Mouse (Mus musculus): ENCODE measurements around the gene Zbtb20. TPM values are rescaled to one million over a fixed set of nuclear protein-coding genes. Genes with fewer than 3 reads are reported as not detected.

Zbtb20 gene
- polyA plus RNA-seq, 1 experiment from 2014 or later = 5.2 TPM

DNA sequence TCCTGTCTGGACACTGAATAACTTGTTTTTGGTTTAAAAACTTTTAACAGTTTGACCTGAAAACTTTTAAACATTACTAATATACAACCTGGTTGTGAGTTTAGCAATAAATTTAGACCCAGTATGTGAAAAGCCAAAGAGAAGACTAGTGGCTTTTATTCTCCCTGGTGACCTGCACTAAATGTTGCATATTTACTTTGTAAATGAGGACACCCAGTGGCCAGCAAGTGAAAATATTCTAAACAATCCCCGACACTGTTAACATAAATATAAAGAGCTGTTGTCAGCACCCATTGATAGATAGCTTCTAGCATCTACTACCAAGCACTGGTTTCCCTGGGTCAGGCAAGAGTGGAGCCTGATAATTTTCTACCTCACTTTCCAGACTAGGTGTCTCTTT lies 717.1 kb downstream of the Zbtb20 start:
- 39% methylated on average over 1 of the region's 1 CpGs for WGBS (ENCODE audit: missing documents)
- H3K36me3 ChIP-seq (ENCODE audit: inconsistent target) = no peaks in the 10 kb centered on the region
- no peak overlapping the region for H3K4me3 ChIP-seq (ENCODE audit: inconsistent target)
- no peaks in the 10 kb centered on the region for H3K79me2 ChIP-seq (ENCODE audit: inconsistent target)
- no peak overlapping the region for H3K27ac ChIP-seq

DNA sequence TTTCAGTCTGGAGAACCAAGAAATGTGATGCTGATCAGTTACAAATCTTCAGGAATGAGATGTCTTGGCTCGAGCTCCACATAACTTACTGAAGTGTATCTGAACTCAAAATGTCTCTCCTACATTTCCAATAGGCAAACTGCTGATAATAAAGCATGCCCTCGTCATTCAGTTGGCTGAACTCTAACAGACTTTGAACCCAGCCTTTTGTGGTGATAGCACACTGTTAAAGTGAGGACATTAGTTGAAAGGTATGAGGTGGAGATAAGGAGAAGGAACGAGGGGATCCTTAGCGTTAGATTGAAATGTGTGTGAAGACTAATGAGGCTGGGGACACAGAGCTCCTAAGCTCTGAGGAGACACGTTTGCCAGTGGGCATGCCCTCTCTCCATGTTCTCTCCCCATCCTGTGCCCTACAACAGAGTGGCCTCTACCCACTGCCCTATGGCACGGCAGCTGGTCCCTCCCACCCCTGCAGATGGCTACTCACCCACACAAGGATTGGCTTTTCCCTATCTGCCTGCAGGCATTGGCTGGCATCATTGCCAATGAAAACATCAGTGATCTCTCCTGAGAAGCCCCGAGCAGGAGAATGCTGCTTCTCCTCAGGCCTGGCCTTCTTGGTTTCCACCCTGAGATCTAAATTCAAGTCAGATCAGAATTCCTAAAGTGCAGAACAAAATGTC lies 721.8 kb downstream of the Zbtb20 start:
- WGBS (ENCODE audit: missing documents) = 95% methylated on average over 6 of the region's 7 CpGs
- Histone ChIP-seq H3K27ac (no peak overlapping the region), H3K36me3 (ENCODE audit: inconsistent target) (no peaks in the 10 kb centered on the region), H3K4me3 (ENCODE audit: inconsistent target) (no peak overlapping the region), H3K79me2 (ENCODE audit: inconsistent target) (no peaks in the 10 kb centered on the region)

DNA sequence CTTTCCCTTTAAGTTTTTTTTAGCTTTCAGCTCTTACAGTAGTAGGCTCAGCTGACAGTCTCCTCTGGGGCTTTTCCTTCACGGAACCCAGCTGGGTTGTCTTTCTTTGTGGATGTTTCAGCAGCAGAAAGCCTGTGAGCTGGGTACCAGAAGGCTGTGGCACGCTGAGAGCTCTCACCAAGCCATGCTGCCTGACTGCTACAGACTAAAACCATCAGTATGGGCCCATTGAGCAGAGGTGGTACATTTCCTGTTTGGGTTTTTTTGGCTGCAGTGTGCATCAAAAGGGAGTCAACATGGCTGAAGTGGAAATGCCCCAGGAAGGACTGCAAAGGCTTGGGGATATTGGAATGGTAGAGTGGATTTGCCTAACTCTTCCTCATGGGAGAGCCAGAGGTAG lies 724.0 kb downstream of the Zbtb20 start:
- Histone ChIP-seq H3K4me3 (ENCODE audit: inconsistent target) (no peak overlapping the region), H3K36me3 (ENCODE audit: inconsistent target) (no peaks in the 10 kb centered on the region), H3K27ac (no peak overlapping the region), H3K79me2 (ENCODE audit: inconsistent target) (no peaks in the 10 kb centered on the region)
- 97% methylated on average over 2 of the region's 2 CpGs for WGBS (ENCODE audit: missing documents)

DNA sequence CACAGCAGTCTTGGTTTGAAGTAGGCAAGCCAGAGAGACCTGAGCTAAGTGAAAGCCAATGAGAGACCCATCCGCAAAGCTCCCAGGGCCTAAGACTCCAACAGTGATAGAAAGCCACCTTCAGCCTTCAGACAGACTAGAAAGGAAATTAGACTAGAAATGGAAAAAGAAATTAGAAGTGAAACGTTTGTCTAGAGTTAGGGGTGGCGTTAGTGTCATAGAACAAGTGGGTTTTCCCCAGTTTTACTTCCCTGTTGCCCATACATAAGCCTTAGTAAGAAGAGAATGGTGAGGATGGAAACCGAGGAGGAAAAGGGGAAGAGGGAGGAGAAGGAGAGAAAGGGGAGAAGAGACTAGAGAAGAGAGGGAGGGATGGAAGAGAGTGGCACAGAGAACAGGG lies 726.9 kb downstream of the Zbtb20 start:
- Histone ChIP-seq H3K27ac (no peak overlapping the region), H3K79me2 (ENCODE audit: inconsistent target) (no peaks in the 10 kb centered on the region), H3K4me3 (ENCODE audit: inconsistent target) (no peak overlapping the region), H3K36me3 (ENCODE audit: inconsistent target) (no peaks in the 10 kb centered on the region)
- 54% methylated on average over 4 of the region's 4 CpGs for WGBS (ENCODE audit: missing documents)

DNA sequence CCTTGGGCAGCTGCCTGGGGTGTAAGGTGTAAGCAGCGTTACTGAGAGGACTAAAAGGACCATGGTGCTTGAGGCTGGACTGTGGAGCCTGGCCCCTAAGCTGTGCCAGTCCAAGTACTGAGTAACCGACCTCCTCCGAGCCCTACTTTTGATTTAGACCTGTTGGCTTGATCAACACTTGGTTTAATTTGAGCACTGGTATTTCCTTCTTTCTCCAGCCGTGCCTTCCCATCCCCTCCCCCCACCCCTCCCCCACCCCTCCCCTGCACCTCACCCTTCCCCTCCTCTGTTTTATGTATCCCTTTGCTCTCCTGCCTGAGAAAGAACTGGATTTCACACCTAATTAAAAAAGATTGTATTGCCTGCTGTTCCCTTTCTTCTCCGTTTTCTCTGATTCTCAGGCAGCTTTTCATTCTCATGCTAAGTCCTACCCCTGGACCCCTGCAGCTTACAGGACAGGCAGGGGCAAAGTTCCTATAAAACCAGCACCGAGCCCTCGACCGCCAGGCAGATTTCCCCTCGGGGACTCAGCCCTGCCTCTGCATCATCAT lies 728.0 kb downstream of the Zbtb20 start:
- no peak overlapping the region for H3K4me3 ChIP-seq (ENCODE audit: inconsistent target)
- 89% methylated on average over 8 of the region's 9 CpGs for WGBS (ENCODE audit: missing documents)
- H3K36me3 ChIP-seq (ENCODE audit: inconsistent target) = no peaks in the 10 kb centered on the region
- H3K79me2 ChIP-seq (ENCODE audit: inconsistent target) = no peaks in the 10 kb centered on the region
- no peak overlapping the region for H3K27ac ChIP-seq

DNA sequence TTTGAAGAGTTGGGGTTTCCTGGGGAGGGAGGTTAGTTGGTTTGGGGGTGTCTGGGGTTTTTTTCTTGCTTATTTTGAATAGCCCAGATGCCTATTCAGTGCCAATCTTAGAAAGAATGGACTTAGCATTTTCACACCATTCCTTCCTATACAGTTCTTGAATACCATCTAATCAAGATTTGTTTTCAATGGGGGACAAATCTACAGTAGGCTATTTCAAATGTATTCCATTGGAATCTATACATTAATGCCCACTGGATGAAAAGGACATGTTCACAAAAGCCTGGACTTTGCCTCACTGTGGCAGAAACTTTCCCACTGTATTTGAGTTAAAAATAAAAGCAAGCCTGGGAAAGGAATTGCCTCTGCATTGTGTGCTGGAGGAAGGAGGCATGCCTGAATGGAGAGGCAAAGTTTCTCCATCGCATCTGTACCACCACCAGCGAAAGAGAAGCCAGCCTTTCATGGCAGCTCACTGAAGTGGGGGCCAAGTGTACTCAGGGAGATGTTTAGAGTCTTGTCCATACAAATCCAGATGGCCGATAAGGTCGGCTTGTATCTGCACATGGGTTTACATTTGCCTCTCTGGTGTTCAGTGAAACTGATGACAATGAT lies 728.8 kb downstream of the Zbtb20 start:
- Histone ChIP-seq H3K36me3 (ENCODE audit: inconsistent target) (no peaks in the 10 kb centered on the region), H3K27ac (no peak overlapping the region), H3K4me3 (ENCODE audit: inconsistent target) (no peak overlapping the region), H3K79me2 (ENCODE audit: inconsistent target) (no peaks in the 10 kb centered on the region)
- 85% methylated on average over 4 of the region's 4 CpGs for WGBS (ENCODE audit: missing documents)

DNA sequence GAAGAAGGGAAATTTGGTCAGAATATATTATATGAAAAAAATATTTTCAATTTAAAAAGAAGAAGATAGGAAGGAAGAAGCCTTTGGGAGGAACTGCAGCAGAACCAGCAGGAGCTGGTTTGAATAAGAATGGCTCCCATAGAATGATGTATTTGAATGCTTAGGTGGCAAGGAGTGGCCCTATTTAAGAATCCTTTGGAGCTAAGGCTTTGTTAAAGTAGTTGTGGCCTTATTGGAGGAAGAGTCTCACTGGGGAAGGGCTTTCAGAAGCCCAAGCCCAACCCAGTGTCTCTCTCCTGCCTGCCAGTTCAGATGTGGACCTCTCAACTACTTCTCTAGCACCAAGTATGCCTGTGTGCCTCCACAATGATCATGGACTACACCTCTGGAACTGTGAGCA lies 731.4 kb downstream of the Zbtb20 start:
- Histone ChIP-seq H3K79me2 (ENCODE audit: inconsistent target) (no peaks in the 10 kb centered on the region), H3K4me3 (ENCODE audit: inconsistent target) (no peak overlapping the region), H3K36me3 (ENCODE audit: inconsistent target) (no peaks in the 10 kb centered on the region), H3K27ac (no peak overlapping the region)

DNA sequence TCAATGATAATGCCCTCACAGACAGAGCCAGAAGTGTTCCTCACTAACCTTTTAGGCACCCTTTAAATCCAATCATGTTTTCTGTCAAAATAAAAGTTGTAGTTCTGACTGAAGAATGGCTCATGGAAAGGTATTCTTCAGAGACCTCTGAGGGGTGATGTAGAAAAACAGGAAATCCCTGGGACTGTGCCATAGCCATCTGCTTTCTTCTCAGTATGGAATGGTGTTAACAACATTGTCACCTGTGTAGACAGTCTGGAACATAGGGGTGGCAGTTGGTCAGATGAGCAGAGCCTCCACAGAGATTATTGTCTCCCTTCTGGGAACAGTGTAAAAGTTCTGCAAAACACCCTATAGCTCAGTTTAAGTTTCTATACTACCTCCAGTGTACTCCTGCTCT lies 732.4 kb downstream of the Zbtb20 start:
- H3K79me2 ChIP-seq (ENCODE audit: inconsistent target) = no peaks in the 10 kb centered on the region
- no peaks in the 10 kb centered on the region for H3K36me3 ChIP-seq (ENCODE audit: inconsistent target)
- no peak overlapping the region for H3K4me3 ChIP-seq (ENCODE audit: inconsistent target)
- no peak overlapping the region for H3K27ac ChIP-seq

DNA sequence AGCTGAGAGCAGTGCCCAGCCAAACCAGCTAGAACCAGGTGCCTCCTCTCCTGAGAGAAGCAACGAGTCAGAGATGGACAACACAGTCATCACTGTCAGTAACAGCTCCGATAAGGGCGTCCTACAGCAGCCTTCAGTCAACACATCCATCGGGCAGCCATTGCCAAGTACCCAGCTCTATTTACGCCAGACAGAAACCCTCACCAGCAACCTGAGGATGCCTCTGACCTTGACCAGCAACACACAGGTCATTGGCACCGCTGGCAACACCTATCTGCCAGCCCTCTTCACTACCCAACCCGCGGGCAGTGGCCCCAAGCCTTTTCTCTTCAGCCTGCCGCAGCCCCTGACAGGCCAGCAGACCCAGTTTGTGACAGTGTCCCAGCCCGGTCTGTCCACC lies 734.7 kb downstream of the Zbtb20 start:
- 96% methylated on average over 10 of the region's 10 CpGs for WGBS (ENCODE audit: missing documents)
- Histone ChIP-seq H3K79me2 (ENCODE audit: inconsistent target) (no peaks in the 10 kb centered on the region), H3K36me3 (ENCODE audit: inconsistent target) (no peaks in the 10 kb centered on the region), H3K27ac (no peak overlapping the region), H3K4me3 (ENCODE audit: inconsistent target) (no peak overlapping the region)

DNA sequence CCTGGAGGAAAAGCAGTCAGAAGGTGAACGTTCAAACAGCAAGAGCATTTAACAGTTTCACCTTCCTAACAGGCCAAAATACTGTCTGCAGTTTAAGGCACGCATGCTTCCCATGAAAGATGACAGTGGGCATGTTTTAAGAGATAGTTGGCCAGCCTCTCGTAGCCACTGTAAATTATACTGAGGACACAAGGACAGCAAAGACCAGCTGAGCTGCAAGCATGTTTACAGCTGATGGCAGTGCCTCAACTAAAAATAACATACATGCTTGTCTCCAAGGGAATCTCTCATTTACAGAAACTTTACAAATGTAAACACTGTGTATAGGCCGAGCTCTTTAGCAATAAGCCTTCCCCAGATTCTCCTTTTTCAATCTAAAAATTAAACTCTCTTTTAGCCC lies 740.7 kb downstream of the Zbtb20 start:
- WGBS (ENCODE audit: missing documents) = 97% methylated on average over 4 of the region's 4 CpGs
- Histone ChIP-seq H3K27ac (no peak overlapping the region), H3K79me2 (ENCODE audit: inconsistent target) (no peaks in the 10 kb centered on the region), H3K4me3 (ENCODE audit: inconsistent target) (no peak overlapping the region), H3K36me3 (ENCODE audit: inconsistent target) (no peaks in the 10 kb centered on the region)

DNA sequence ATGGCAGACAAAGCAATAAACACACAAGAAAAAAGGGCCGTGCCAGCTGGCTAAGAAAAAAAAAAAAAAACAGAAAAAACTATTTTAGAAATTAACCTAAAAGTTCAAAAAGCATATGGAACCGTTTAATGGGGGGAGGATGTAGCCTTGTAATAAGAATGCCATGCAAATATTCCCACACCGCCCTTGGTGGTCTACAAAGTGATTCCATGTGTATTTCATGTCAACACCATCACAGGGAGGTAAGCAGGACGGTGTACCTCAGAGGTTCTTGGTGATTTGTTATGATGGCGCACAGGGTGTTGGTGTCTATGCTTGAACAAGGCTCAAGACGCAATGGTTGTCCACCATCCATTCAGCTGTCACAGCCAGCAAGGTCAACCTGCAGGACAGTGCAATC lies 741.7 kb downstream of the Zbtb20 start:
- 93% methylated on average over 6 of the region's 6 CpGs for WGBS (ENCODE audit: missing documents)
- no peaks in the 10 kb centered on the region for H3K36me3 ChIP-seq (ENCODE audit: inconsistent target)
- H3K27ac ChIP-seq = no peak overlapping the region

DNA sequence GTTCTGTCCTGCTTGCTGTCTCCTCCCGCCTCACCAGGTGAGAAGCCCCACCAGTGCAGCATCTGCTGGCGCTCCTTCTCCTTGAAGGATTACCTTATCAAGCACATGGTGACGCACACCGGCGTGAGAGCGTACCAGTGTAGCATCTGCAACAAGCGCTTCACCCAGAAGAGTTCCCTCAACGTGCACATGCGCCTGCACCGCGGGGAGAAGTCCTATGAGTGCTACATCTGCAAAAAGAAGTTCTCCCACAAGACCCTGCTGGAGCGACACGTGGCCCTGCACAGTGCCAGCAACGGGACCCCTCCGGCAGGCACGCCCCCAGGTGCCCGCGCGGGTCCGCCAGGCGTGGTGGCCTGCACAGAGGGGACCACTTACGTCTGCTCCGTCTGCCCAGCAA lies 742.6 kb downstream of the Zbtb20 start:
- Histone ChIP-seq H3K4me3 (ENCODE audit: inconsistent target) (no peak overlapping the region), H3K79me2 (ENCODE audit: inconsistent target) (no peaks in the 10 kb centered on the region), H3K36me3 (ENCODE audit: inconsistent target) (no peaks in the 10 kb centered on the region), H3K27ac (no peak overlapping the region)
- WGBS (ENCODE audit: missing documents) = 95% methylated on average over 23 of the region's 23 CpGs

More for the DNA sequence above, 741.7 kb downstream of the Zbtb20 start:
- no peaks in the 10 kb centered on the region for H3K79me2 ChIP-seq (ENCODE audit: inconsistent target)
- no peak overlapping the region for H3K4me3 ChIP-seq (ENCODE audit: inconsistent target)

DNA sequence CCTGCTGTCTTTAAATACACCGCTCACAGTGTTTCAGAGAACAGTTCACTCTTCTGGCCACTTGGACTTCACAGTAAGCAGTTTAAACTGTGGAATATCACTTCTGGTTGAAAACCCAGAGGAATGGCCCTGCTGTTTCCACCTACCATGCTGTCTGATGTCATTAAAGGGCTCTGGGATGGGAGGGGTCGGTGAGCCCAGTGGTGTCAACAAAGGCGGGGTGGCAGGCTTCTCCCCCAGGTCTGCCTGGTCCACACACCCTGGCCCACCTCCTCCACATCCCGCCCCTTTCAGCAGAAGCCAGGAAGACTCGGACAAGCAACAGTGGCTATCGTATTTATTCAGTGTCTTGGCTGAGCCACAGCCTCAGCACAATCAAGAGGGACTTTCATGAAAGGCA lies 743.6 kb downstream of the Zbtb20 start:
- WGBS (ENCODE audit: missing documents) = 94% methylated on average over 6 of the region's 6 CpGs
- Histone ChIP-seq H3K4me3 (ENCODE audit: inconsistent target) (no peak overlapping the region), H3K79me2 (ENCODE audit: inconsistent target) (no peaks in the 10 kb centered on the region), H3K36me3 (ENCODE audit: inconsistent target) (no peaks in the 10 kb centered on the region), H3K27ac (no peak overlapping the region)

DNA sequence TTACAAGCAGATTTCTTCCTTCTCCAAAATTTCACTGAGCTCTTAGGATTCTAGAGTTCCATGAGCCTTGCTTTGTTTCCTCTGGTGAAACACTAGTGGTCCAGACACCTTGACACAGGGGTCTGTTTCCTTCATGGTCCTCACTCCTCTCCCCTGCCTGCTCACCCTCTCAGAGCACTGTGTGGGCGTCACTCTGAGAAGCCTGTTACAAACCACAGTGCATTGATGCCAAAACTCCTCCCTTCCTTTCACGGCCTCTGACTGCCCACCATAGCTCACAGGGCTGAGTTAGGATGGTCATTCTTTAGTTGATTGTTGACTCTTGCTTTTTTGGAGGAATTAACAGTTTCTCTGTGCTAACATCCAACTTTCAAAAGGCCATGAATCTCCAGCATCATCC lies 744.7 kb downstream of the Zbtb20 start:
- WGBS (ENCODE audit: missing documents) = 62% methylated on average over 2 of the region's 2 CpGs
- H3K27ac ChIP-seq = no peak overlapping the region
- H3K79me2 ChIP-seq (ENCODE audit: inconsistent target) = no peaks in the 10 kb centered on the region
- H3K36me3 ChIP-seq (ENCODE audit: inconsistent target) = no peaks in the 10 kb centered on the region
- H3K4me3 ChIP-seq (ENCODE audit: inconsistent target) = no peak overlapping the region

DNA sequence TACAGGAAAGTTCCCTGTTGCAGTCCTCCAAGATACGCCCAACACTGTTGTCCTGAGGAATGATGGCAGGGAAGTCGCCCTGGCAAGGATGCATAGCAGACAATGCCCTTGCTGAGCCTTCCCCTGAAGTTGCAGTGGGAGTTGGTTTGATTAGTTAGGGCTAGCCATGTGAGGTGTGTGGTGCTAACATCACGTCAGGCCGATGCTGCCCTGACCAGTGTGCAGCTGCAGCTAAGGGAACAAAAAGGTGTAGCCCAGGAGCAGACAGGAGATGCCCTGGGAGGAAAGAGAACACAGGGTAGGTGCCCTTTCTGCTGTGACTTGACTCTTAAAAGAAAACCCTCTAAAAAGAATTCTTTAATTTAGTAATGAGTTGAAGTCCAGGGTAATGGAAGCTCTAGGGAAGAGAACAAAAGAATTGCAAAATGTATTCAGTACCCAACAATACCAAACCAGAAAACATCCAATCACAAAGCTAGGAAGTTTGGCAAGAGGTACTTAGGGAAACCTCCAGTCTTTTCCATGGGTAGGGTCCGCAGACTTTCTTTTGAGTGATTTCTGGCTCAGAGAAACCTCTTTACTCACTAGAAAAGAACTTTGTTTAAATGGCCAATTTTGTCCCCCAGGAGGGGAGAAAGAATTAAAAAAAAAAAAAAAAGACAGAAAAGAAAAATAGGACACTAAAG lies 747.8 kb downstream of the Zbtb20 start:
- WGBS (ENCODE audit: missing documents) = 96% methylated on average over 5 of the region's 5 CpGs
- H3K36me3 ChIP-seq (ENCODE audit: inconsistent target) = no peaks in the 10 kb centered on the region
- H3K27ac ChIP-seq = no peak overlapping the region
- H3K4me3 ChIP-seq (ENCODE audit: inconsistent target) = no peak overlapping the region
- H3K79me2 ChIP-seq (ENCODE audit: inconsistent target) = no peaks in the 10 kb centered on the region

All from macrophage (primary cell).